Mouse (Mus musculus): Measurements from ENCODE around the gene Capza3. TPM values are rescaled to one million over a fixed set of nuclear protein-coding genes. Genes with fewer than 3 reads are reported as not detected.

Capza3 gene
- not detected in 2 replicates for total RNA-seq (2017)

DNA sequence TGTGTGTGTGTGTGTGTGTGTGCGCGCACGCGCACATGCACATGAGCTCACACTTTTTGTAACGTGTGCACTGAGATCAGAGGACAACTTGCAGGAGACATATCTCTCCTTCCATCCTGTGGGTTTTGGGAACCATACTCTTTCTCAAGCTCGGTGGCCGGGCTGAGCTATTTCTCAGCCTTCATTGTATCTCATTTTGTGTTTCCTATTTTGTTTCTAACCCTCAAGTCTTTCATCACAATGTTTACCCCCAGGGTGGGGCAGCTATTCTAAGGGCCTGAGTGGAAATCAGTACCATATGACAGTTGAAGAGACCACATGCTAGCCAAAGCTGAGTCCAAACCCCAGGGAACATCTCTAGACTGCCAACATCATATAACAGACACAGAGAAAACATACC is at the start of gene Capza3:
TSS of gene Capza3 (plus strand) at position 301 of the 400 bp plus-strand sequence.
- ATAC-seq (replicated peaks; ENCODE audit: low read depth, poor library complexity, severe bottlenecking) = no peak

DNA sequence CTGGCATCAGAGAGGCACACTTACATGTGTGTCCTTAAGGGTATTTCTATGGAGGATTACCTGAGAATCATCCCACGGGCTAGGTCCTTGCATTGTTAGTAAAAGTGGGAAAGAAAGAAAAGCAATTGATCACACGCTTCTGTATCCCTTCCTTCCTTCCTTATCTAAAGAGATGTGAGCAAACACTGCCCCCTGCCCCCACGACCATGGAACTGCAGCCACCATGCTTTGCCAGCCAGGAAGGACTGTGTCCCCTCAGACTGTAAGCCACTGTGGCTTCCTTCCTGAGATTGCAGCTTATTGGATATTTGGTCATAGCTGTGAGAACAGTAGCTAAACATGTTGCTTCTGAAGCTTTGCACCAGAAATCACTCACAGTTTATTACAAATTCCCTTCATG is 35.9 kb upstream of the Capza3 start:
- no peak for ATAC-seq (replicated peaks; ENCODE audit: low read depth, poor library complexity, severe bottlenecking)

DNA sequence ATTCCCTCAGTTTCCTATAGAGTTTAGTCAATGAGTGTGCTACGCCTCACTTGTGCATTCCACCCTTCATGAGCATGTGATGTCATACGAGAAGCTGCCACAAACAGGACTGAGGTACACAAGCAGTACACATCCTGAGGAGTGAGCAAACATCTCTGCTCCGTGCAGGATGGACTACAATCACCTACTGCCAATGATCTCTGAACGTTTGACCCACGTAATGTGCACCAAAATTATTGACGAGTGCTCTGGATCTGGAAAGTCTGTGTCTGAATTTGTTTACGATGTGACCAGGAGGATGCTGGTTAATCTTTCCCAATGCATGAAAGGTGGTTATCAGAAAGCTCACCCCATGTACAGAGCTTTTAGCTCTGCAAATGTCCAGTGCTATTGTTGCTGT is 16.6 kb upstream of the Capza3 start:
- no peak for ATAC-seq (replicated peaks; ENCODE audit: low read depth, poor library complexity, severe bottlenecking)

DNA sequence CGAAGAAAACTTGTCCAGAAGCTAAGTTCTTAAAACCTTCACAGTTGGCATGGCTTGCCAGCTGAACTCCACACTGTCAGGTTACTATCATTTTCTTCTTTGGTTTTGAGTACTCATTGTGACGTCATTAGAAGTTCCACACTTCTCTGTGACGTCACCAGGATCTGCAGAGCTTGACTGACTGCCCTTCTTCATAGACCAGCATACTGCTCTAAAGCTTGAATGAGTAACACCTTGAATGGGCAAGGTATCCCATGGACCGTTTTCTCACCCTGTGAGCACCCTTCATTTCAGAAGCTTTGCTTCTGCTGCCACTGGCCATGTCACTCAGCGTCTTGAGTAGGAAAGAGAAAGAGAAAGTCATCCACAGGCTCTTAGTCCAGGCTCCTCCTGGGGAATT is 305 bp downstream of the Capza3 start, which contains the start of gene Plcz1:
TSS of gene Plcz1 (minus strand) at position 101 of the 400 bp plus-strand sequence.
- no peak for ATAC-seq (replicated peaks; ENCODE audit: low read depth, poor library complexity, severe bottlenecking)

DNA sequence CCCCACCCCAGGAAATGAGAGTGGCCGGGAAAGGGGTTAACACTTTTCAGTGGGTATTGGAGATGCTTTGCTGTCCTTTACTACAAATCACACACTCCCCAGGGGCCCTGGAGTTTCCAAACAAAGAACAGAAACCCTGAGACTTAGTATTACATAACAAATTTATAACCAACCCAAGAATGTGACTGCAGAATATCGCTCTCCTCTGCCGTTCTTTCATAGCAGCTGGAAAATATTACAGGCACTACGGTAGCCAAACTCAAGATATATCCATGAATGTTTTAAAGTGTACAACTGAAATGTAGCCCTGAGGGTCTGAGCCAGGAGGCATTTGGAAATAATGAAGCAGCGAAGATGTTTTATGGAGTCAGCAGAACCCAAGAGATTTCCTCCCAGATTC is 10.4 kb downstream of the Capza3 start:
- ATAC-seq (replicated peaks; ENCODE audit: low read depth, poor library complexity, severe bottlenecking) = no peak

DNA sequence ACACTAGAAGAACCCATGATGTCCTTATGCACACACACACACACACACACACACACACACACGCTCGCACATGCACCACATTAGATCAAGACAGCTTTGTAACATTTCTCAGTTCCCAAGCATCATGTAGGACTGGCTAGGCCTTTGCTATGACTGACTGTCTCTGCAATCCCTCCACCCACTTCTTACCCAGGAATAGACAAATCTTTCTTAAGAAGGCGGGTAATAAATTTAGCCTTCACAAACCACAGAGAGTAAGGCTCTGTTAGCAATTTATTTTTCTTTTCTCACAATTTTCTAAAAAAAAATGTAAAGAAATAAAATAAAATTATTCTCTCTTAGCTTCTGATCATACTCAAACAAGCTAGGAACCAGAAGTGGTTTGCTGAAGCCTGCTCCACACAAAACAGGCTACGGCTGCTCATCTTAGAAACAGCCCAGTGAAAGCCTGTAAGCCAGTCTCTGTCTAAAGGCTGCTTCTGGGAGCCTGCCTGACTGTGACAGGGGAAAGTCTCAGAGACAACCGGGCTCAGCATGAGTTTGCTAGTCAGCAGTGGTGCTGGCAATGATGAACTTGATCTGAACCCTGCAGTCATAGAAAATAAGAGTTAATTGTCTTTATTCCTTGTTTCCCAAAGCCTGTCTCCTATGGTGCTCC is 13.3 kb downstream of the Capza3 start:
- no peak for ATAC-seq (replicated peaks; ENCODE audit: low read depth, poor library complexity, severe bottlenecking)

DNA sequence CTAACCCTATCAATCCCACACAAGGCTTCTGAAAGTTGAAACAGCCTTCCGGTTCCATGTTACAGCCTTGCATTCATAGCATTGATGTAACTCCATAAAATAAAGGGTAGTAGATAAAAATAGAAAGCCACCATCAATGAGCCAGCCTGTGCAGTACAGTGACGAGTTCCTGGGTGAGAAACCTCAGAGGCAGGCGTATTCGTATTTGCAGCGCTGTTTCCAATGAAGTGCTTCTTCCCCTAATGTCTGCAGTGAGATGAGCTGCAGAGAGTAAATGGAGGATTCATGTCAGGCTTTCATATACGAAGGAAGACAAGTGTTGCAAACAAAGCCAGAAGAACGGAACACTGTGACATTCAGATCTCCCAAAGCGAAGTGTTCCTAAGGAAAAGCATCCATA is 28.1 kb downstream of the Capza3 start:
- no peak for ATAC-seq (replicated peaks; ENCODE audit: low read depth, poor library complexity, severe bottlenecking)

DNA sequence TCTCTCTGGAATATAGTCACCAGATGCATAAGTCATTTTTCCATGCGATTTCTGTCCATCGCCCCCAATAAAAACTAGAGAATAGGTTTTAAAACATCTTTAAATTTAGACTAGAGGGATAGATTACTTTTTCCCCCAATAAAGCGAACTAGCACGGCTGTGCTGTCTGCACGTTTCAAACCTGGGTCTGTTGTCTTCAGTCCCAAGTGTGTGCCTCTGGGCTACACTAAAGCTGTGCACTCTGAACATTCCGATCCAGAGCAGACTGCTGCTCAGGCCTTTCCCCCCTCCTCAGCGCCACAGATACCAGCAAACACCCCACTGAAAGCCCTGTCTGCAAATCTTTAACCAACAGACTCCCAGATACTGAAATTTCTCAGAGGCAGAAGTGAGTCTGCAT is 39.9 kb downstream of the Capza3 start:
- ATAC-seq (replicated peaks; ENCODE audit: low read depth, poor library complexity, severe bottlenecking) = no peak

DNA sequence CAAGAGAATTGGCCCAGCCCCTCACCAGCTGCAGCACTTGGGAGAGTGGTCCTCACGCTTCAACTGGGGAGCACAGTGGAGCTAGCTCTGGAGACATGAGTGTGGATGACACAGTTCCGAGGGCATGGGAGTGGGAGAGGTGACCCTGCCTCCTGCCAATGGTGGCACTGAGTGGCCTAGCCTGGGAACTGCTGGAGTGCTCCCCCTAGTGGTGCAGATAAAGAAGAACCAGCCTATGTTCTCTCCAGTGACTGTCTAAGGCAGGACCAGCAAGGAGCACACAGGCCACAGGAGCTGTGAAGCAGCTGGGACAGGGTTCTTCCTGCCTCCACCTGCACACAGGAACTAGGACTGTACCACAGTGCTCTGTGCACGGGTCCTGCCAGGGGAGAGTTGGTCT is 40.7 kb downstream of the Capza3 start:
- ATAC-seq (replicated peaks; ENCODE audit: low read depth, poor library complexity, severe bottlenecking) = peak; percentile 68

DNA sequence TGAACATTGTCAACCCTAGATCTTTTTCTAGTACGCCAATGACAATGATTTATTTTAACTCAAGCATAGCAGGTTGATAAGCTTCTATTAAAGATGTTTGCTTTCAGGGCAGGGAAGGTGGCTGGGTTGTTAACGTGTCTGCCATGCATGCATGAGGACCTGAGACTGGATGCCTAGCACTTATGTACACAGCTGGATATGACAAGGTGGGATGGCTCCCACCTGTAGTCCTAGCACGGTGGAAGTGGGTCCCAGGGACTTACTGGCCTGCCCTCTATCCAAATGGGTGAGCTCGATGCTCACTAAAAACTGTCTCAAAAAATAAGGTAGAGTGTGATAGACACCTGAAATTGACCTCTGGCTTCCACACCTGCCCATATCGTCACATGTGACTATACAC is 48.8 kb downstream of the Capza3 start:
- ATAC-seq (replicated peaks; ENCODE audit: low read depth, poor library complexity, severe bottlenecking) = no peak

Other genes with a start within 250 kb of the Capza3 start
- gene Plcz1, start 205 bp downstream of the Capza3 start, total RNA-seq (2017) = not detected in 2 replicates

Data from common myeloid progenitor, adult 5-6 weeks (primary cell).